In genomic region chr6:101307964-101308531, GRCm38 (mm10) we compare ENCODE assay signal across 9 mouse cellular contexts.
DNase-seq lines count a peak whose midpoint lies in the region; ATAC-seq lines count a peak whose summit lies in the region.
"Had no signal": no experiment of that assay in that cellular context is flagged by ENCODE, and none has a peak within 500 bp of the region (broad histone marks: within the 10 kb centered on the region; RNA-seq: fewer than 3 reads in every experiment).

No protein-coding gene starts in this region.

- 42% methylated on average over 11 of the region's 11 CpGs for WGBS in heart, embryonic 13.5 days
- WGBS in neural tube, embryonic 13.5 days = 14% methylated on average over 11 of the region's 11 CpGs

- H3K4me1 ChIP-seq in heart, embryonic 13.5 days = peaks cover 56% of the 10 kb centered on the region
- peaks cover 24% of the 10 kb centered on the region for H3K4me1 ChIP-seq in neural tube, embryonic 13.5 days (replicated peaks)

- no peak for ATAC-seq in heart, embryonic 13.5 days (ENCODE audit: extremely low read depth, insufficient number of reproducible peaks, low FRiP score, low TSS enrichment)
- ATAC-seq in neural tube, embryonic 13.5 days (ENCODE audit: low read depth) = peak; percentile 76
- no peak for ATAC-seq in monocyte, adult 5-6 weeks (replicated peaks; ENCODE audit: insufficient number of reproducible peaks, low FRiP score, low TSS enrichment, poor library complexity, severe bottlenecking)

- peak overlapping the region; percentile 62 for H3K27ac ChIP-seq in heart, embryonic 13.5 days (replicated peaks)
- 0 out of 2 replicates have a peak overlapping the region, but pooled peaks have one; percentile 30 for H3K27ac ChIP-seq in neural tube, embryonic 13.5 days (replicated peaks)

- no peaks in the 10 kb centered on the region for H3K27me3 ChIP-seq in heart, embryonic 13.5 days (replicated peaks)
- H3K27me3 ChIP-seq in neural tube, embryonic 13.5 days = peaks cover 12% of the 10 kb centered on the region

- 0 out of 2 replicates have a peak overlapping the region, but pooled peaks have one; percentile 10 for H3K9ac ChIP-seq in heart, embryonic 13.5 days
- H3K9ac ChIP-seq in neural tube, embryonic 13.5 days = no peak overlapping the region

- peaks cover 13% of the 10 kb centered on the region for H3K36me3 ChIP-seq in heart, embryonic 13.5 days
- no peaks in the 10 kb centered on the region for H3K36me3 ChIP-seq in neural tube, embryonic 13.5 days
- H3K36me3 ChIP-seq: G1E had no signal

- H3K4me2 ChIP-seq in heart, embryonic 13.5 days = peak overlapping the region; percentile 26
- no peak overlapping the region; the same call in 1 of the 2 replicates for H3K4me2 ChIP-seq in neural tube, embryonic 13.5 days

- DNase-seq in right cerebral cortex, adult 18-20 months = peak; percentile 75
- DNase-seq in right cerebral cortex, postnatal 25 days = no peak
- DNase-seq in layer of hippocampus, postnatal 36 days = peak; percentile 56 to 57
- DNase-seq in urinary bladder, adult 18-20 months (ENCODE audit: low spot score in 2 of 2) = no peak
- no peak for DNase-seq in thymus, postnatal 25 days

- H3K9me3 ChIP-seq in heart, embryonic 13.5 days = no peaks in the 10 kb centered on the region
- H3K9me3 ChIP-seq in neural tube, embryonic 13.5 days = no peaks in the 10 kb centered on the region

- no peak overlapping the region for H3K4me3 ChIP-seq in heart, embryonic 13.5 days
- H3K4me3 ChIP-seq in neural tube, embryonic 13.5 days = no peak overlapping the region

Comparison
In these comparisons a context has a peak if more than half of its experiments do, and no peak if none do; other contexts are left out.
1. DNase-seq: peak in right cerebral cortex, adult 18-20 months (single experiment) and layer of hippocampus, postnatal 36 days (2 of 2); none in right cerebral cortex, postnatal 25 days (single experiment), urinary bladder, adult 18-20 months (0 of 2) and thymus, postnatal 25 days (single experiment).